Mouse (Mus musculus) left cerebral cortex, postnatal 10 days (tissue): Measurements from ENCODE around the gene Klhl42. TPM values are rescaled to one million over a fixed set of nuclear protein-coding genes. Genes with fewer than 3 reads are reported as not detected.

ENCODE experiments used
- DNase-seq, 2 experiments: peaks; one replicate each; pipeline ENCODE4 v3.0.0; 2021 to 2022; ENCODE audit warnings: low spot score in 2 of 2, mixed read lengths in 1 of 2; ENCODE audit errors: extremely low spot score in 1 of 2
- intact Hi-C: fragments of 180-260 bp; cut with DNase I; formaldehyde crosslinking; loops from one replicate; pipeline ENCODE4 v1.15.1; 2025
- total RNA-seq, 2 experiments: library from RNA; stranded (reverse); gene quantifications; 2 replicates each; pipeline ENCODE4 v1.2.3; 2021

The Klhl42 gene
- total RNA-seq, 2 experiments from 2014 or later, result 25.2 to 25.8 TPM

- no peak for DNase-seq
- intact Hi-C loops, result no loop called here
Measured at GRCm38 (mm10) chr6:147127239-147127638, 36.1 kb downstream of the Klhl42 start.

GRCm38 (mm10) chr6:147138260-147138659 is 47.1 kb downstream of the Klhl42 start:
- intact Hi-C loops, result no loop called here
- DNase-seq, result no peak

- no peak for DNase-seq
- intact Hi-C loops, result no loop called here
Measured at GRCm38 (mm10) chr6:147140600-147141154, 49.5 kb downstream of the Klhl42 start.

- intact Hi-C loops, result no loop called here
- DNase-seq, result no peak
Measured at GRCm38 (mm10) chr6:147144664-147145063, 53.5 kb downstream of the Klhl42 start.

GRCm38 (mm10) chr6:147145277-147145676 is 54.1 kb downstream of the Klhl42 start:
- peak; percentile 51 to 88 for DNase-seq
- intact Hi-C loops, result no loop called here

- intact Hi-C loops, result no loop called here
- DNase-seq, result no peak
Measured at GRCm38 (mm10) chr6:147145753-147146152, 54.6 kb downstream of the Klhl42 start.

GRCm38 (mm10) chr6:147151069-147151468 is 59.9 kb downstream of the Klhl42 start:
- intact Hi-C loops, result no loop called here

GRCm38 (mm10) chr6:147151839-147152238 is 60.7 kb downstream of the Klhl42 start:
- no peak for DNase-seq
- intact Hi-C loops, result no loop called here

More at GRCm38 (mm10) chr6:147151069-147151468, 59.9 kb downstream of the Klhl42 start:
- DNase-seq, result no peak

- DNase-seq, result no peak
- intact Hi-C loops, result no loop called here
Measured at GRCm38 (mm10) chr6:147155085-147155484, 63.9 kb downstream of the Klhl42 start.

GRCm38 (mm10) chr6:147161818-147162584 is 70.8 kb downstream of the Klhl42 start:
- DNase-seq, result no peak
- intact Hi-C loops, result no loop called here

Other genes with a start within 250 kb of the Klhl42 start
- gene Smco2, start 241.3 kb upstream of the Klhl42 start, total RNA-seq, result not detected
- 100 to 1,000 TPM in 1 of 2 experiments, 10 to 100 TPM in 1; 96.3 to 100 TPM for gene Ppfibp1, start 202.9 kb upstream of the Klhl42 start, total RNA-seq
- not detected for gene 1700034J05Rik, start 137.0 kb upstream of the Klhl42 start, total RNA-seq
- gene Rep15, start 58.8 kb upstream of the Klhl42 start, total RNA-seq, result 1 to 10 TPM; 2.9 TPM
- 10 to 100 TPM; 48.0 to 49.7 TPM for gene Mrps35, start 48.6 kb upstream of the Klhl42 start, total RNA-seq
- under 1 TPM; 0.41 to 0.45 TPM for gene Mansc4, start 4.3 kb upstream of the Klhl42 start, total RNA-seq
- 1 to 10 TPM; 2.0 to 2.8 TPM for gene Pthlh, start 172.8 kb downstream of the Klhl42 start, total RNA-seq